Mouse (Mus musculus): ENCODE results near the gene Zfp980.
"Not testable (repeated sequence)": the region's sequence is repeated elsewhere in the genome, so short reads cannot be mapped to it uniquely, and the experiment has no call there.

Gene Zfp980

DNA sequence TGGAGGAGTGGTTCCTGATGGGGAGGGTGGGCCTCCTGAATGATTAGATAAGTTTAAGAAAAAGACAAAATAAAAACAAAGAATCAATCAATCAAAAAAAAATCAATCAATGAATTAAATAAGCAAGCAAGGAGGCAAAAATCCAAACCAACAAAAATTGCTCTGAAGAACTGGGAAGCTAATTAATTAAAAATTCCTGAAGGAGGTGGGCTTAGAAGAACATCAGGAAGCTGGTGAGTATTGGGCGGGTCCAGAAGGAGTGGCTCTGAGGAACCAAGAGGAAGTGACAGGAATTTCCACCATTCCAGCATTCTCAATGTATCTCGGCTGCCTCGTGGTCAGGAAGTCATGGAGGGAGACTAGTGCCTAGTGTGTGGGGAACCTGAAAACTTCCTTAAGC lies at the start of gene Zfp980:
Gene Zfp980 (plus strand): TSS at position 301 of the 400 bp plus-strand sequence.
- DNase-seq (ENCODE audit: low spot score), result not testable (repeated sequence)

DNA sequence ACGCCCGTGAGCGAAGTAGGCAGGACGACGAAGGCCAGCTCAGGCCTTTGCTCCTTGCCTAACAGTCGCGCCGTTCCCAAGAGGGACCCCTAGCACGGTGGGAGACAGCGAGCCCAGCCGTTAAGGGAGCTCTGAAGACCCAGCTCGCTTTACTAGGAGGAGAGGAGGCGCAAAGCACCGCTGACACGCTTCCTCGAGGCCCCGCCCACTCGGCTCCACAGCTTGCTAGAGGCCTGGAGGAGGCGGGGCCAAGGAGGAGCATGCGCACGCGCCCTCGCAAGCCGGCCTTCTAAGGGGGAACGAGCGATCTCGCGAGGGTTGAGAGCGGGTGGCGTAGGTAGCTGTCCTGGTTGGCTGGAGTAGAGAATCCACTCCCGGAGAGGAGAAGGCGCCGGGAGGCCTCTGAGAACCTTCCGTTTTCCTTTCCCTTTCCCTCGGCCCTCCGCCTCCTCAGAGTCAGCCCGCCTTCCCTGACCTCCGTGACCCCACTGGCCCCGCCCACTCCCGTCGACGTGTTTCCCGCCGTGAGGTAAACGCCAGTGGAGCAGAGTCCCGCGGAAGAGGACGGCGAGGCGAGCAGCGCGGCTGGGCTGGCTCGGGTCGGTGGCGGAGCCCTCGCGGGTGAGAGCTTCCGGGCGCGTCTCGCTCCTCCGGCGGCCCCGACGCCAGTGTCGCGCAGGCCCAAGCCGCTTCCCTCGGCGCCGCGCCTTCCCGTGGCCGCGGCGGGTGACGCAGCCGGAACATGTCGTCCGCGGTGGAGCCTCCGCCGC lies 29.9 kb upstream of the Zfp980 start:
- not testable (repeated sequence) for DNase-seq (ENCODE audit: low spot score)

DNA sequence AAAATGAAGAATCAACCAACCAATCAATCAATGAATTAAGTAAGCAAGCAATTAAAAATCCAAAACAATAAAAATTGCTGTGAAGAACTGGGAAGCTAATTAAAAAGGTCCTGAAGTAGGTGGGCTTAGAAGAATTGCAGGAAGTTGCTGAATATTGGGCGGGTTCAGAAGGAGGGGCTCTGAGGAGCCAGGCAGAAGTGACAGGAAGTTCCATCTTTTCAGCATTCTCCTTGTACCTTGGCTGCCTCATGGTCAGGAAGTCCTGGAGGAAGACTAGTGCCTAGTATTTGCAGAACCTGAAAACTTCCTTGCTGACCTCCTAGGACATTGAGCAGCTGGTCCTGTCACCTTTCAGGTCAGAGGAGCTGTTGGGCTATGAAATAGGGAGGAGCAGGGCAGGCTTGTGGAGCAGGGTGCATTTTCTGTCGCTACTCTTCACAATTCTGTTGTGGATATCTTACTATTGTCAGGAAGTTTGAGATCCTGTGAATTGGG lies 3.8 kb downstream of the Zfp980 start:
- DNase-seq (ENCODE audit: low spot score), result not testable (repeated sequence)

DNA sequence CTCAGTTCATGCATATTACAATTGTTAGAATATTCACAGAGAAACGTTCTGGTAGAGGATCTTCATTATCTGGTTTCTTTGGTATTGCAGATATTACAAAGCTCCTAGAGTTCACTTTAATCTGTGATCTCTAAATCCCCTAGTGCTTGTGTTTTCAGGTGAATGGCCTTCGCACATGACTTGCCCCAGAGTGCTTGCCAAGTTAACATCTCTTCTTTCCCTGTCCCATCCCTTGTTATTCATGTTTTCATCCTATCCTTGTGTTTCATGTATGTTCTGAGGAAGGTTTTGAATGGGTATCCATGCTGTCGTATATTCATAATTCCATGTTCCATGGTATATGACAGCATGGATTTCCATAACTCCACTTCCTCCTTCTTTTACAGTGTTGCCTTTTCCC lies 9.7 kb downstream of the Zfp980 start:
- DNase-seq (ENCODE audit: low spot score), result not testable (repeated sequence)

DNA sequence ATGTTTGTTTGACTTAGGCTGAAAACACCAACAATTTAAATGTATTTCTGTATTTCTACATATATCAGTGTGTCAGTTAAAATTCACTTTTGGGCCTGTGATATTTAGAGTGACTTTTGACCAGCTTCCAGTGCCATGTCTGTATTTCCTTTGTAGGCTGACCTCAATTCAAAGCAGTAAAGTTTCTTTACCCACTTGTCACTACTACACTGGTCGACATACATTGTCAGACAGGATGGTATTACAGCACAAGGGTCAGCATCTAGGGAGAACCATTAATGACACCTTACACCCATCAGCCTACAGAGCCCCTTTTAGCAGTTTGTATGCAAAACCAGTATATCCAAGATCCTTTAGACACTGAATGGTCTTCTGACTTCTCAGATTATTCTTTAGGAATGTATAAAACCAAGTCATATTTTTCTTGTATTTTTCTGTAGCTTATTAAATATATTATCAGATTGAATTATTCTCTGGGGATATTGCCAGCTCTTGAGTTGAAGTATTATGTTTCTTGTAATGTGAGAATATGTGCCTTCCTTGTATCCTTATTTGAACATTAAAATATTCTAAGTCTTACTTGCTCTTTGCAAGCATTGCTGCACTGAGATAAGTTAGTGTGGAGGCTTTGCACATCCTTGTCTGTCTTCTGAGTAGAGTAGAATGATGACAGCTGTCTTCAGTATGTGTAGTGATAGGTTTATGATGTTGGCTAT lies 10.3 kb downstream of the Zfp980 start:
- not testable (repeated sequence) for DNase-seq (ENCODE audit: low spot score)

DNA sequence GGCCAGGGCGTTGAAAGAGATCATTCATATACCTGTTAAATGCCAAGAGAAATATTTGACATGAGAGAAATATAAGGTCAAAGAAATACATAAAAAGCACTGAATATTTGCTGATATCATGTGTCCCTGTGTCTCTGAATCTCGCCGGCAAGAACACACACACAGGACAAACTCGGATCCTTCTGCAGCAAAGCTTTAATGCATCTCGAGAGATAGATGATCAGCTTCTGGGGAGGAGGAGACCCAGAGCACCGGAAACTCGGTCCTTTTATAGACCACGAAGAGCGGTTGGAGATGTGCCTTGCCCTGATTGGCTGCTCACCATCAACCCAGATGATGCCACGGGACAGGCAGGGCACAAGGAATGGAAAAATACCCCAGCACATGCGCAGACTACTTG lies 11.5 kb downstream of the Zfp980 start:
- DNase-seq (ENCODE audit: low spot score), result not testable (repeated sequence)

DNA sequence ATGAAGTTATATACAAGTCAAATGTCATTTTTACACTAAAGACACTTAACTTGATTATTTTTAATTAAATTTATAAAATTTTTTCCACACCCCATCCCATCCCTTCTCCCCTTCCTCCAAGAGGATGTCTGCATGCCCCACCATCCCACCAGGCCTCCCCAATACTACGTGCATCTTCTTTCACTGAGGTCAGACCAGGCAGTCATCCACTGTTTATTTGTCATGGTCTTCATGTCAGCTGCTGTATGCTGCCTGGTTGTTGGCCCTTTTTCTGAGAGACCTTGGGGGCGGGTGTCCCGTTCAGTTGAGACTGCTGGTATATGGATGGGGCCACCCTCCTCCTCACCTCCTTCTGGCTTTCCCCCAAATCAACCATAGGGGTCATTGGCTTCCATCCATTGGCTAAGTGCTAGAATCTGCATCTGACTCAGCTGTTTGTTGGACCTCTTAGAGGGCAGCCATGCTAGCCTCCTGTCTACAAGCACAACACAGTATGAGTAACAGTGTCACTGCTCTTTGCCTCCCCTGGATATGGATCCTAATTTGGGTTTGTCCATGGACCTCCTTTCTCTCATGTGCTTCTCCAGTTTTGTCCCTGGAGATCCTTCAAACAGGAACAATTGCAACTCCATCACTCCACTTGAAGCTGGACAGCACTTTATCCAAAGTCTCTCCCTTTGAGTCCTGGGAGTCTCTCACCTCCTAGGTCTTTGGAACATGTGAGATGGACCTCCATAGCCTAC lies 12.7 kb downstream of the Zfp980 start:
- not testable (repeated sequence) for DNase-seq (ENCODE audit: low spot score)

DNA sequence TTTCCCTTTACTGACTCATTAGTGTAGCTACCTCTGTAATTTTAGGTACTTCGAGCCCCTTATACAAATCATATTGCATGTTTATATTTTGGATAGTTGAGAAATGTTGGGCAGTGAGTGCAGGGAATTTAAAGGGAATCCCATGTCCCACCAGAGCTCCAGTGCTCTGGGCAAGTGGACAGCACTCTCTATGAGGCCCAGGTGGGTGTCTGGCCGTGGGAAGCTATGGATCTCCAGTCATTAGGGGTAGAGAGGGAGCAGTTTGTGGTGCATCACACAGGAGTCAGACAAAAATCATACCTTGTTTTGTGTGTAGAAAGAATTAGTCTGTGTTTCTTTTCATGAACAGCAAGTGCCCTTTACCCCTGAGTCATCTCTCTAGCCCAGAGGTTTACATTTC lies 15.6 kb downstream of the Zfp980 start:
- DNase-seq (ENCODE audit: low spot score), result not testable (repeated sequence)

DNA sequence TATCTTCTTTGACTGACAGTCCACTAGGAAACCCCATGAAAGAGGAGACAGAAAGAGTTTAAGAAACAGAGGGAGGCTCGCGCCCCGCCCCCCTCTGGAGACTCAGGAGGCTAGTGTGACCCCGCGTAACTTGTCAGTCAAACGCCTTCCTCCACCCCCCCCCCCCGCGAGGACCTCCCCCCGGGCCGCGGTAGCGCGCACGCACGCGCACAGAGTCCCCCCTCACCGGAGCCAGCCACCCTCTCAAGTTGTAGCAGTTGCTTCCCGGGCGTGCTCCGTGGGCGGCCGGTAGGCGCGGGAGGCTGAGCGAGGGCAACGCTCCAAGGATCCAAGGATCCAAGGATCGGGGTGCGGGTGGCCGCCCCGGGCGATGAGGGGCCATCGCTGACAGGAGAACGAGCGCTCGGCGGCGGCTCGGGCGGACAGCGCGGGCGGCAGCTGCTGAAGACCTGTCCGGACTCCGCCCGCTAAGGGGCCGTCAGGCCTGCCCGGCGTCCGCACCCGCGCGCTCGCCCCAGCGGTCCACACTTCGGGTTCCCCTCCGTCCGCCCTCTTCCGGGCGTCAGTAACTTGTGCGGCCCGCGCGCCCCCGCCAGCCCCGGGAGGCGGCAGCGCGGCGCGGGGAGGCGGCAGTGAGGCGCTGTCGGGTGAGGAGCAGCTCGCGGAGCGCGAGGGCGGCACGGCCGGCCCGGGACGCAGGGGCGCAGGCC lies 74.6 kb downstream of the Zfp980 start:
- DNase-seq (ENCODE audit: low spot score), result not testable (repeated sequence)

DNA sequence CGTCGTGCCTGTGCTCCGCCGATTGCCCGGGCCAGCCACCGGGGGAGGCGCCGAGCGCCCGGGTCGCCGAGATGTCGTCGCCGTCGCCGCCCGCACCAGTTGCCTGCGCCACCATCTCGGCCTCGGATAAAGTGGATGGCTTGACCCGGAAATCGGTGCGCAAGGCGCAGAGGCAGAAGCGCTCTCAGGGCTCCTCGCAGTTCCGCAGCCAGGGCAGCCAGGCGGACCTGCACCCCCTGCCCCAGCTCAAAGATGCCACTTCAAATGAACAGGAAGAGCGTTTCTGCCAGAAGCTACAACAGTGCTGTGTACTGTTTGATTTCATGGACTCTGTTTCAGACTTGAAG lies 75.1 kb downstream of the Zfp980 start:
- not testable (repeated sequence) for DNase-seq (ENCODE audit: low spot score)

All from spleen, adult 12 weeks (tissue).